Mouse (Mus musculus): ENCODE measurements around the gene Per3.

Gene Per3

GRCm38 (mm10) chr4:151044037-151044943 is at the start of gene Per3:
Gene Per3, minus strand, starts transcription at chr4:151044665.
- DNase-seq (ENCODE audit: low read depth, low spot score), result peak; percentile 95

GRCm38 (mm10) chr4:151089270-151089669 is 44.8 kb upstream of the Per3 start, which contains the start of gene Gm13090:
Gene Gm13090, plus strand, starts transcription at chr4:151089570.
- no peak for DNase-seq (ENCODE audit: low read depth, low spot score)

GRCm38 (mm10) chr4:151088819-151089218 is 44.4 kb upstream of the Per3 start:
- DNase-seq (ENCODE audit: low read depth, low spot score), result no peak

- no peak for DNase-seq (ENCODE audit: low read depth, low spot score)
Observed at GRCm38 (mm10) chr4:151087358-151087757, 42.9 kb upstream of the Per3 start.

GRCm38 (mm10) chr4:151083027-151083426 is 38.6 kb upstream of the Per3 start:
- no peak for DNase-seq (ENCODE audit: low read depth, low spot score)

- no peak for DNase-seq (ENCODE audit: low read depth, low spot score)
Observed at GRCm38 (mm10) chr4:151081977-151082376, 37.5 kb upstream of the Per3 start.

GRCm38 (mm10) chr4:151081355-151081754 is 36.9 kb upstream of the Per3 start:
- DNase-seq (ENCODE audit: low read depth, low spot score), result no peak

GRCm38 (mm10) chr4:151074817-151075216 is 30.4 kb upstream of the Per3 start:
- DNase-seq (ENCODE audit: low read depth, low spot score), result no peak

GRCm38 (mm10) chr4:151073108-151073744 is 28.8 kb upstream of the Per3 start:
- DNase-seq (ENCODE audit: low read depth, low spot score), result peak; percentile 69

GRCm38 (mm10) chr4:151070962-151071361 is 26.5 kb upstream of the Per3 start:
- DNase-seq (ENCODE audit: low read depth, low spot score), result no peak

- no peak for DNase-seq (ENCODE audit: low read depth, low spot score)
Observed at GRCm38 (mm10) chr4:151068751-151069150, 24.3 kb upstream of the Per3 start.

- DNase-seq (ENCODE audit: low read depth, low spot score), result no peak
Observed at GRCm38 (mm10) chr4:151059566-151059965, 15.1 kb upstream of the Per3 start.

- DNase-seq (ENCODE audit: low read depth, low spot score), result no peak
Observed at GRCm38 (mm10) chr4:151058634-151059033, 14.2 kb upstream of the Per3 start.

GRCm38 (mm10) chr4:151057347-151058321 is 13.2 kb upstream of the Per3 start, which contains the start of gene Vamp3:
Gene Vamp3, minus strand, starts transcription at chr4:151057963.
- DNase-seq (ENCODE audit: low read depth, low spot score), result peak; percentile 100

- DNase-seq (ENCODE audit: low read depth, low spot score), result no peak
Observed at GRCm38 (mm10) chr4:151051162-151051561, 6.7 kb upstream of the Per3 start.

- DNase-seq (ENCODE audit: low read depth, low spot score), result no peak
Observed at GRCm38 (mm10) chr4:151046524-151046923, 2.1 kb upstream of the Per3 start.

- DNase-seq (ENCODE audit: low read depth, low spot score), result no peak
Observed at GRCm38 (mm10) chr4:151044944-151045570, 592 bp upstream of the Per3 start.

- DNase-seq (ENCODE audit: low read depth, low spot score), result no peak
Observed at GRCm38 (mm10) chr4:151043281-151043680, 1.2 kb downstream of the Per3 start.

GRCm38 (mm10) chr4:151041506-151041905 is 3.0 kb downstream of the Per3 start:
- no peak for DNase-seq (ENCODE audit: low read depth, low spot score)

GRCm38 (mm10) chr4:151037800-151038199 is 6.7 kb downstream of the Per3 start:
- DNase-seq (ENCODE audit: low read depth, low spot score), result no peak

- no peak for DNase-seq (ENCODE audit: low read depth, low spot score)
Observed at GRCm38 (mm10) chr4:151036521-151036920, 7.9 kb downstream of the Per3 start.
